Comparison of ENCODE assay signal across 8 mouse cellular contexts in genomic region chr2:36021385-36022159, GRCm38 (mm10). TPM values are rescaled to one million over a fixed set of nuclear protein-coding genes. Genes with fewer than 3 reads are reported as not detected.
DNase-seq lines count a peak whose midpoint lies in the region; ATAC-seq and TF ChIP-seq lines count a peak whose summit lies in the region.

No protein-coding gene starts in this region.

- H3ac ChIP-seq in myocyte (ENCODE audit: control insufficient read depth, insufficient read length): no peak overlapping the region

- no peak for ATAC-seq in CD4-positive, CD25-positive, alpha-beta regulatory T cell, adult 4 months
- ATAC-seq in embryonic facial prominence, embryonic 14.5 days (ENCODE audit: low read depth): peak; percentile 67; the same call in 1 of the 2 replicates
- ATAC-seq in heart, embryonic 13.5 days (ENCODE audit: extremely low read depth, insufficient number of reproducible peaks, low FRiP score, low TSS enrichment): no peak
- ATAC-seq in kidney, postnatal 0 days (replicated peaks; ENCODE audit: low FRiP score, low read depth): peak; percentile 83
- ATAC-seq in stomach, embryonic 16.5 days (ENCODE audit: insufficient read depth, low FRiP score): peak; percentile 17; the same call in 1 of the 2 replicates

- H3K4me2 ChIP-seq in embryonic facial prominence, embryonic 14.5 days (ENCODE audit: low read depth, low read length): peak overlapping the region; percentile 59
- peak overlapping the region; percentile 70 for H3K4me2 ChIP-seq in heart, embryonic 13.5 days
- peak overlapping the region; percentile 54 for H3K4me2 ChIP-seq in kidney, postnatal 0 days (ENCODE audit: low read length)
- H3K4me2 ChIP-seq in myocyte (ENCODE audit: low read depth): peak overlapping the region; percentile 44
- peak overlapping the region; percentile 44 for H3K4me2 ChIP-seq in stomach, embryonic 16.5 days (ENCODE audit: low read depth, low read length)

- peak overlapping the region; percentile 30 for H3K4me3 ChIP-seq in embryonic facial prominence, embryonic 14.5 days (ENCODE audit: low read depth, low read length)
- peak overlapping the region; percentile 40 for H3K4me3 ChIP-seq in heart, embryonic 13.5 days
- peak overlapping the region; percentile 18; the same call in 1 of the 2 replicates for H3K4me3 ChIP-seq in kidney, postnatal 0 days (replicated peaks; ENCODE audit: low read depth, low read length)
- H3K4me3 ChIP-seq in myocyte: no peak overlapping the region
- H3K4me3 ChIP-seq in stomach, embryonic 16.5 days (replicated peaks; ENCODE audit: low read length): peak overlapping the region; percentile 19

- H3K27me3 ChIP-seq in embryonic facial prominence, embryonic 14.5 days (replicated peaks; ENCODE audit: control insufficient read depth, insufficient read depth, low read length): no peaks in the 10 kb centered on the region
- peaks cover 22% of the 10 kb centered on the region for H3K27me3 ChIP-seq in heart, embryonic 13.5 days (replicated peaks)
- no peaks in the 10 kb centered on the region for H3K27me3 ChIP-seq in kidney, postnatal 0 days (ENCODE audit: insufficient read depth, low read length)
- peaks cover 11% of the 10 kb centered on the region for H3K27me3 ChIP-seq in myocyte (ENCODE audit: control insufficient read depth, insufficient read depth, insufficient read length)
- peaks cover 7% of the 10 kb centered on the region; the same call in 1 of the 2 replicates for H3K27me3 ChIP-seq in stomach, embryonic 16.5 days (ENCODE audit: control insufficient read depth, insufficient read depth, low read length)

- no peaks in the 10 kb centered on the region for H3K36me3 ChIP-seq in embryonic facial prominence, embryonic 14.5 days (ENCODE audit: control insufficient read depth, insufficient read depth, low read length)
- no peaks in the 10 kb centered on the region for H3K36me3 ChIP-seq in heart, embryonic 13.5 days
- no peaks in the 10 kb centered on the region for H3K36me3 ChIP-seq in kidney, postnatal 0 days (ENCODE audit: insufficient read depth, low read length)
- no peaks in the 10 kb centered on the region for H3K36me3 ChIP-seq in myocyte (ENCODE audit: control insufficient read depth, insufficient read depth)
- H3K36me3 ChIP-seq in stomach, embryonic 16.5 days (ENCODE audit: control insufficient read depth, insufficient read depth, low read length): no peaks in the 10 kb centered on the region

- H3K79me2 ChIP-seq in myocyte (ENCODE audit: control insufficient read depth, insufficient read depth): no peaks in the 10 kb centered on the region

- WGBS in embryonic facial prominence, embryonic 14.5 days: 9% methylated on average over 28 of the region's 32 CpGs
- 11% methylated on average over 32 of the region's 32 CpGs for WGBS in heart, embryonic 13.5 days
- 12% methylated on average over 32 of the region's 32 CpGs for WGBS in kidney, postnatal 0 days
- WGBS in stomach, embryonic 16.5 days: 10% methylated on average over 32 of the region's 32 CpGs

- TF ChIP-seq POLR2A in myocyte (IDR thresholded peaks at IDR 0.05; ENCODE audit: insufficient read length, low read depth): no peak

- 0 out of 2 replicates have a peak overlapping the region, but pooled peaks have one; percentile 35 for H3K9ac ChIP-seq in embryonic facial prominence, embryonic 14.5 days (ENCODE audit: low read depth, low read length)
- peak overlapping the region; percentile 47 for H3K9ac ChIP-seq in heart, embryonic 13.5 days
- H3K9ac ChIP-seq in kidney, postnatal 0 days (ENCODE audit: low read depth, low read length): 0 out of 2 replicates have a peak overlapping the region, but pooled peaks have one; percentile 18
- H3K9ac ChIP-seq in stomach, embryonic 16.5 days (ENCODE audit: low read length): no peak overlapping the region

- H3K27ac ChIP-seq in embryonic facial prominence, embryonic 14.5 days (replicated peaks; ENCODE audit: low read depth, low read length): no peak overlapping the region
- H3K27ac ChIP-seq in heart, embryonic 13.5 days (replicated peaks): no peak overlapping the region
- no peak overlapping the region for H3K27ac ChIP-seq in kidney, postnatal 0 days
- H3K27ac ChIP-seq in stomach, embryonic 16.5 days (ENCODE audit: low read length): no peak overlapping the region

- TF ChIP-seq CTCF in kidney, postnatal 0 days (IDR thresholded peaks at IDR 0.05; ENCODE audit: low read depth): peak; percentile 82

- no peaks in the 10 kb centered on the region for H3K4me1 ChIP-seq in embryonic facial prominence, embryonic 14.5 days (ENCODE audit: control insufficient read depth, insufficient read depth, low read length)
- peaks cover 5% of the 10 kb centered on the region for H3K4me1 ChIP-seq in heart, embryonic 13.5 days
- H3K4me1 ChIP-seq in kidney, postnatal 0 days (replicated peaks; ENCODE audit: insufficient read depth, low read length): peaks cover 5% of the 10 kb centered on the region; the same call in 1 of the 2 replicates
- H3K4me1 ChIP-seq in stomach, embryonic 16.5 days (ENCODE audit: control insufficient read depth, insufficient read depth, low read length): no peaks in the 10 kb centered on the region

- DNase-seq in CD4-positive, CD25-positive, alpha-beta regulatory T cell, adult 2 months (ENCODE audit: low read depth, low spot score): peak; percentile 70
- DNase-seq in embryonic facial prominence, embryonic 14.5 days (ENCODE audit: low spot score): peak; percentile 82
- peak; percentile 79 for DNase-seq in kidney, postnatal 0 days (ENCODE audit: low spot score)
- peak; percentile 73 for DNase-seq in liver

- no peaks in the 10 kb centered on the region for H3K9me3 ChIP-seq in embryonic facial prominence, embryonic 14.5 days (ENCODE audit: control insufficient read depth, low read length)
- no peaks in the 10 kb centered on the region for H3K9me3 ChIP-seq in heart, embryonic 13.5 days
- H3K9me3 ChIP-seq in kidney, postnatal 0 days (replicated peaks; ENCODE audit: low read length): no peaks in the 10 kb centered on the region
- H3K9me3 ChIP-seq in stomach, embryonic 16.5 days (replicated peaks; ENCODE audit: control insufficient read depth, low read length): no peaks in the 10 kb centered on the region

TF ChIP-seq in myocyte, 11 proteins besides CTCF, POLR2A, EP300 and RAD21:
- TF ChIP-seq CEBPB (IDR thresholded peaks at IDR 0.05; ENCODE audit: insufficient read depth, poor library complexity, severe bottlenecking): no peak

RNA-seq across cellular contexts. Expression of gene Ndufa8, which starts 27.6 kb away (rescaled TPM):
- 100 to 1,000 TPM; 177 to 185 TPM for polyA plus RNA-seq in CD4-positive, CD25-positive, alpha-beta regulatory T cell, adult 4 months (2017; shearing (Covaris generic))
- polyA plus RNA-seq in embryonic facial prominence, embryonic 14.5 days (2014; fragmentation: Nextera tagmentation; extraction: Ambion mirVana): 228 and 236 TPM in 2 replicates
- polyA plus RNA-seq in heart, embryonic 13.5 days (2015; fragmentation: Nextera tagmentation; extraction: Ambion mirVana): 363 and 394 TPM in 2 replicates
- polyA plus RNA-seq in kidney, postnatal 0 days (2015; fragmentation: Nextera tagmentation; extraction: Ambion mirVana): 383 TPM in 2 replicates
- 299 TPM for polyA plus RNA-seq in myocyte (2012; fragmentation: generic; extraction: Trizol)
- polyA plus RNA-seq in stomach, embryonic 16.5 days (2015; fragmentation: Nextera tagmentation; extraction: Ambion mirVana): 242 and 259 TPM in 2 replicates

RNA-seq across cellular contexts. Expression of gene Morn5, which starts 27.7 kb away (rescaled TPM):
- polyA plus RNA-seq in CD4-positive, CD25-positive, alpha-beta regulatory T cell, adult 4 months (2017; shearing (Covaris generic)): not detected
- polyA plus RNA-seq in embryonic facial prominence, embryonic 14.5 days (2014; fragmentation: Nextera tagmentation; extraction: Ambion mirVana): 1.0 and 6.8 TPM in 2 replicates
- polyA plus RNA-seq in heart, embryonic 13.5 days (2015; fragmentation: Nextera tagmentation; extraction: Ambion mirVana): not detected in 2 replicates
- 0.27 and 0.62 TPM in 2 replicates for polyA plus RNA-seq in kidney, postnatal 0 days (2015; fragmentation: Nextera tagmentation; extraction: Ambion mirVana)
- 0.16 TPM for polyA plus RNA-seq in myocyte (2012; fragmentation: generic; extraction: Trizol)
- polyA plus RNA-seq in stomach, embryonic 16.5 days (2015; fragmentation: Nextera tagmentation; extraction: Ambion mirVana): 0.19 and 1.0 TPM in 2 replicates

RNA-seq across cellular contexts. Expression of gene Ttll11, which starts 41.9 kb away (rescaled TPM):
- not detected for polyA plus RNA-seq in CD4-positive, CD25-positive, alpha-beta regulatory T cell, adult 4 months (2017; shearing (Covaris generic))
- 1.8 and 2.0 TPM in 2 replicates for polyA plus RNA-seq in embryonic facial prominence, embryonic 14.5 days (2014; fragmentation: Nextera tagmentation; extraction: Ambion mirVana)
- polyA plus RNA-seq in heart, embryonic 13.5 days (2015; fragmentation: Nextera tagmentation; extraction: Ambion mirVana): 0.84 and 0.86 TPM in 2 replicates
- polyA plus RNA-seq in kidney, postnatal 0 days (2015; fragmentation: Nextera tagmentation; extraction: Ambion mirVana): 1.2 and 1.5 TPM in 2 replicates
- polyA plus RNA-seq in myocyte (2012; fragmentation: generic; extraction: Trizol): 9.8 TPM
- polyA plus RNA-seq in stomach, embryonic 16.5 days (2015; fragmentation: Nextera tagmentation; extraction: Ambion mirVana): 0.21 and 0.34 TPM in 2 replicates

Comparison
In these comparisons a context has a peak if more than half of its experiments do, and no peak if none do; other contexts are left out.
1. ATAC-seq: peak in embryonic facial prominence, embryonic 14.5 days (single experiment), kidney, postnatal 0 days (single experiment) and stomach, embryonic 16.5 days (single experiment); none in CD4-positive, CD25-positive, alpha-beta regulatory T cell, adult 4 months (single experiment) and heart, embryonic 13.5 days (single experiment).
2. Peak in every context shown above with its lines, with median percentiles within 50 percentile points of each other: DNase-seq and H3K4me2 ChIP-seq.